Mouse (Mus musculus): Measurements from ENCODE around the gene Ccdc88c. TPM values are rescaled to one million over a fixed set of nuclear protein-coding genes. Genes with fewer than 3 reads are reported as not detected.
A peak's percentile ranks its signal among the peaks of the same experiment; 100 is the strongest.

The Ccdc88c gene
- polyA plus RNA-seq, 1 experiment from 2014 or later: 16.7 TPM

- no peak overlapping the region for H3K4me3 ChIP-seq (replicated peaks; ENCODE audit: low read depth, low read length)
- H3K9me3 ChIP-seq (ENCODE audit: control insufficient read depth, low read length): no peaks in the 10 kb centered on the region
- no peak overlapping the region for H3K4me2 ChIP-seq (ENCODE audit: low read length)
- no peaks in the 10 kb centered on the region for H3K27me3 ChIP-seq (ENCODE audit: control insufficient read depth, insufficient read depth, low read length)
- H3K36me3 ChIP-seq (ENCODE audit: control insufficient read depth, insufficient read depth, low read length): peaks cover 11% of the 10 kb centered on the region
- WGBS: 81% methylated on average over 9 of the region's 9 CpGs
- no peak for DNase-seq
- H3K4me1 ChIP-seq (ENCODE audit: control insufficient read depth, insufficient read depth, low read length): peaks cover 51% of the 10 kb centered on the region
- no peak overlapping the region for H3K27ac ChIP-seq (replicated peaks; ENCODE audit: low read depth, low read length)
- ATAC-seq (ENCODE audit: low FRiP score, low TSS enrichment): no peak
- no peak overlapping the region for H3K9ac ChIP-seq (replicated peaks; ENCODE audit: low read length)
Measured at GRCm38 (mm10) chr12:101021484-101022226, 7.2 kb downstream of the Ccdc88c start.

GRCm38 (mm10) chr12:101020210-101021015 is 8.4 kb downstream of the Ccdc88c start:
- Histone ChIP-seq H3K9me3 (ENCODE audit: control insufficient read depth, low read length) (no peaks in the 10 kb centered on the region), H3K36me3 (ENCODE audit: control insufficient read depth, insufficient read depth, low read length) (peaks cover 11% of the 10 kb centered on the region), H3K27ac (replicated peaks; ENCODE audit: low read depth, low read length) (no peak overlapping the region), H3K4me3 (replicated peaks; ENCODE audit: low read depth, low read length) (no peak overlapping the region), H3K27me3 (ENCODE audit: control insufficient read depth, insufficient read depth, low read length) (no peaks in the 10 kb centered on the region), H3K4me1 (ENCODE audit: control insufficient read depth, insufficient read depth, low read length) (peaks cover 39% of the 10 kb centered on the region), H3K9ac (replicated peaks; ENCODE audit: low read length) (no peak overlapping the region), H3K4me2 (ENCODE audit: low read length) (no peak overlapping the region)
- WGBS: 77% methylated on average over 15 of the region's 15 CpGs
- DNase-seq (no peak), ATAC-seq (ENCODE audit: low FRiP score, low TSS enrichment) (no peak)

GRCm38 (mm10) chr12:101019443-101019842 is 9.4 kb downstream of the Ccdc88c start:
- Histone ChIP-seq H3K9me3 (ENCODE audit: control insufficient read depth, low read length) (no peaks in the 10 kb centered on the region), H3K4me3 (replicated peaks; ENCODE audit: low read depth, low read length) (no peak overlapping the region), H3K36me3 (ENCODE audit: control insufficient read depth, insufficient read depth, low read length) (peaks cover 11% of the 10 kb centered on the region), H3K27ac (replicated peaks; ENCODE audit: low read depth, low read length) (no peak overlapping the region; the same call in 1 of the 2 replicates), H3K9ac (replicated peaks; ENCODE audit: low read length) (no peak overlapping the region), H3K4me2 (ENCODE audit: low read length) (no peak overlapping the region), H3K27me3 (ENCODE audit: control insufficient read depth, insufficient read depth, low read length) (no peaks in the 10 kb centered on the region), H3K4me1 (ENCODE audit: control insufficient read depth, insufficient read depth, low read length) (peaks cover 38% of the 10 kb centered on the region)
- WGBS: 89% methylated on average over 7 of the region's 7 CpGs
- no peak for DNase-seq
- ATAC-seq (ENCODE audit: low FRiP score, low TSS enrichment): no peak

GRCm38 (mm10) chr12:101019031-101019430 is 9.8 kb downstream of the Ccdc88c start:
- Histone ChIP-seq H3K4me2 (ENCODE audit: low read length) (0 out of 2 replicates have a peak overlapping the region, but pooled peaks have one; percentile 5), H3K36me3 (ENCODE audit: control insufficient read depth, insufficient read depth, low read length) (peaks cover 11% of the 10 kb centered on the region), H3K4me3 (replicated peaks; ENCODE audit: low read depth, low read length) (no peak overlapping the region), H3K9ac (replicated peaks; ENCODE audit: low read length) (no peak overlapping the region), H3K27ac (replicated peaks; ENCODE audit: low read depth, low read length) (peak overlapping the region; percentile 56), H3K9me3 (ENCODE audit: control insufficient read depth, low read length) (no peaks in the 10 kb centered on the region), H3K4me1 (ENCODE audit: control insufficient read depth, insufficient read depth, low read length) (peaks cover 39% of the 10 kb centered on the region), H3K27me3 (ENCODE audit: control insufficient read depth, insufficient read depth, low read length) (no peaks in the 10 kb centered on the region)
- WGBS: 12% methylated on average over 5 of the region's 5 CpGs
- no peak for ATAC-seq (ENCODE audit: low FRiP score, low TSS enrichment)
- DNase-seq: peak; percentile 71

- Histone ChIP-seq H3K4me2 (ENCODE audit: low read length) (peak overlapping the region; percentile 5), H3K4me3 (replicated peaks; ENCODE audit: low read depth, low read length) (no peak overlapping the region), H3K36me3 (ENCODE audit: control insufficient read depth, insufficient read depth, low read length) (peaks cover 11% of the 10 kb centered on the region), H3K9ac (replicated peaks; ENCODE audit: low read length) (no peak overlapping the region), H3K9me3 (ENCODE audit: control insufficient read depth, low read length) (no peaks in the 10 kb centered on the region), H3K27ac (replicated peaks; ENCODE audit: low read depth, low read length) (no peak overlapping the region; the same call in 1 of the 2 replicates), H3K4me1 (ENCODE audit: control insufficient read depth, insufficient read depth, low read length) (peaks cover 30% of the 10 kb centered on the region), H3K27me3 (ENCODE audit: control insufficient read depth, insufficient read depth, low read length) (no peaks in the 10 kb centered on the region)
- ATAC-seq (ENCODE audit: low FRiP score, low TSS enrichment): no peak
- DNase-seq: peak; percentile 29
- 31% methylated on average over 6 of the region's 6 CpGs for WGBS
Measured at GRCm38 (mm10) chr12:101017971-101018371, 10.9 kb downstream of the Ccdc88c start.

GRCm38 (mm10) chr12:101016412-101016928 is 12.4 kb downstream of the Ccdc88c start:
- Histone ChIP-seq H3K4me1 (ENCODE audit: control insufficient read depth, insufficient read depth, low read length) (peaks cover 37% of the 10 kb centered on the region), H3K4me2 (ENCODE audit: low read length) (no peak overlapping the region), H3K9ac (replicated peaks; ENCODE audit: low read length) (no peak overlapping the region), H3K27ac (replicated peaks; ENCODE audit: low read depth, low read length) (no peak overlapping the region), H3K36me3 (ENCODE audit: control insufficient read depth, insufficient read depth, low read length) (peaks cover 5% of the 10 kb centered on the region; the same call in 1 of the 2 replicates), H3K9me3 (ENCODE audit: control insufficient read depth, low read length) (no peaks in the 10 kb centered on the region), H3K4me3 (replicated peaks; ENCODE audit: low read depth, low read length) (no peak overlapping the region), H3K27me3 (ENCODE audit: control insufficient read depth, insufficient read depth, low read length) (no peaks in the 10 kb centered on the region)
- DNase-seq (no peak), ATAC-seq (ENCODE audit: low FRiP score, low TSS enrichment) (no peak)
- 41% methylated on average over 5 of the region's 5 CpGs for WGBS

- Histone ChIP-seq H3K27ac (replicated peaks; ENCODE audit: low read depth, low read length) (no peak overlapping the region), H3K27me3 (ENCODE audit: control insufficient read depth, insufficient read depth, low read length) (no peaks in the 10 kb centered on the region), H3K4me1 (ENCODE audit: control insufficient read depth, insufficient read depth, low read length) (peaks cover 37% of the 10 kb centered on the region), H3K4me2 (ENCODE audit: low read length) (no peak overlapping the region), H3K36me3 (ENCODE audit: control insufficient read depth, insufficient read depth, low read length) (no peaks in the 10 kb centered on the region), H3K4me3 (replicated peaks; ENCODE audit: low read depth, low read length) (no peak overlapping the region), H3K9ac (replicated peaks; ENCODE audit: low read length) (no peak overlapping the region), H3K9me3 (ENCODE audit: control insufficient read depth, low read length) (no peaks in the 10 kb centered on the region)
- 53% methylated on average over 4 of the region's 4 CpGs for WGBS
- ATAC-seq (ENCODE audit: low FRiP score, low TSS enrichment) (peak; percentile 15), DNase-seq (peak; percentile 45)
Measured at GRCm38 (mm10) chr12:101015926-101016325, 12.9 kb downstream of the Ccdc88c start.

- WGBS: 87% methylated on average over 11 of the region's 11 CpGs
- ATAC-seq (ENCODE audit: low FRiP score, low TSS enrichment): no peak
Measured at GRCm38 (mm10) chr12:101015165-101015560, 13.7 kb downstream of the Ccdc88c start.

More at GRCm38 (mm10) chr12:101015165-101015560, 13.7 kb downstream of the Ccdc88c start:
- no peaks in the 10 kb centered on the region for H3K36me3 ChIP-seq (ENCODE audit: control insufficient read depth, insufficient read depth, low read length)
- H3K9ac ChIP-seq (replicated peaks; ENCODE audit: low read length): no peak overlapping the region
- H3K4me1 ChIP-seq (ENCODE audit: control insufficient read depth, insufficient read depth, low read length): peaks cover 37% of the 10 kb centered on the region
- no peaks in the 10 kb centered on the region for H3K27me3 ChIP-seq (ENCODE audit: control insufficient read depth, insufficient read depth, low read length)
- H3K27ac ChIP-seq (replicated peaks; ENCODE audit: low read depth, low read length): no peak overlapping the region
- no peak for DNase-seq
- no peaks in the 10 kb centered on the region for H3K9me3 ChIP-seq (ENCODE audit: control insufficient read depth, low read length)
- H3K4me3 ChIP-seq (replicated peaks; ENCODE audit: low read depth, low read length): no peak overlapping the region
- H3K4me2 ChIP-seq (ENCODE audit: low read length): no peak overlapping the region

All from midbrain, embryonic 14.5 days (tissue).